Mouse (Mus musculus): ENCODE measurements around the gene Srrd.

GRCm38 (mm10) chr5:112377380-112377779 lies 34.5 kb upstream of the Srrd start:
- TF ChIP-seq CTCF (IDR thresholded peaks at IDR 0.05; ENCODE audit: low read depth) (no peak), EP300 (optimal IDR thresholded peaks at IDR 0.05) (no peak)

Data from stomach, postnatal 0 days (tissue).